Mouse (Mus musculus) MEL (cell line): ENCODE data around the gene Dydc2. TPM values are rescaled to one million over a fixed set of nuclear protein-coding genes. Genes with fewer than 3 reads are reported as not detected.

Experiments used
- DNase-seq: peaks from one replicate; pipeline ENCODE4 v3.0.0; 2011; ENCODE audit warnings: low read depth, low spot score
- H3K27ac ChIP-seq: 2 replicates; pipeline ENCODE4 v1.5.1; 2012; ENCODE audit warnings: low read depth, mild to moderate bottlenecking, control low read depth, low read length, moderate library complexity; ENCODE audit not compliant: control insufficient read depth
- H3K27me3 ChIP-seq, 2 experiments: fragments of 150-350 bp in 1 of 2; sonication (generic) in 1 of 2; 2 replicates each; pipeline ENCODE4 v1.6.1; 2012; ENCODE audit warnings: low read length in 2 of 2, mild to moderate bottlenecking in 2 of 2, improper control_type of control experiment in 1 of 2, moderate library complexity in 1 of 2; ENCODE audit not compliant: insufficient read depth in 2 of 2, control insufficient read depth in 1 of 2
- H3K36me3 ChIP-seq, 2 experiments: 2 replicates each; pipeline ENCODE4 v1.6.1; 2012 to 2014; ENCODE audit warnings: low read length in 2 of 2, improper control_type of control experiment in 1 of 2, inconsistent platforms in 1 of 2, mild to moderate bottlenecking in 1 of 2; ENCODE audit not compliant: insufficient read depth in 2 of 2, control insufficient read depth in 1 of 2
- H3K4me1 ChIP-seq, 2 experiments: fragments of 150-350 bp in 1 of 2; sonication (generic) in 1 of 2; 2 replicates each; pipeline ENCODE4 v1.6.1; 2012; ENCODE audit warnings: low read length in 2 of 2, improper control_type of control experiment in 1 of 2, mild to moderate bottlenecking in 1 of 2; ENCODE audit not compliant: insufficient read depth in 2 of 2, control insufficient read depth in 1 of 2
- H3K4me3 ChIP-seq, 2 experiments: fragments of 150-350 bp in 1 of 2; sonication (generic) in 1 of 2; 2 replicates each; pipeline ENCODE4 v1.5.1; 2012; ENCODE audit warnings: low read depth in 2 of 2, low read length in 2 of 2, mild to moderate bottlenecking in 2 of 2, moderate library complexity in 2 of 2, control low read depth in 1 of 2, improper control_type of control experiment in 1 of 2; ENCODE audit not compliant: control insufficient read depth in 1 of 2, insufficient read depth in 1 of 2
- H3K79me2 ChIP-seq: 2 replicates; pipeline ENCODE4 v1.6.1; 2012; ENCODE audit warnings: mild to moderate bottlenecking, low read length, moderate library complexity; ENCODE audit not compliant: control insufficient read depth, poor library complexity, insufficient read depth
- H3K9ac ChIP-seq: 2 replicates; pipeline ENCODE4 v1.6.1; 2012; ENCODE audit warnings: low read depth, mild to moderate bottlenecking, control low read depth, low read length, moderate library complexity; ENCODE audit not compliant: control insufficient read depth, poor library complexity, severe bottlenecking
- H3K9me3 ChIP-seq: fragments of 150-350 bp; sonication (generic); replicated peaks from 2 replicates; pipeline ENCODE4 v1.6.1; 2012; ENCODE audit warnings: mild to moderate bottlenecking, low read length, improper control_type of control experiment, moderate library complexity; ENCODE audit not compliant: insufficient read depth
- CTCF ChIP-seq, 3 experiments: IDR thresholded peaks in 2 of 3; conservative IDR thresholded peaks in 1 of 3; 2 replicates each; pipeline ENCODE4 v1.5.1; 2011 to 2012; ENCODE audit warnings: low read length in 3 of 3, low read depth in 2 of 3, mild to moderate bottlenecking in 2 of 3, improper control_type of control experiment in 1 of 3, inconsistent platforms in 1 of 3, mixed read lengths in 1 of 3, moderate library complexity in 1 of 3; ENCODE audit not compliant: control insufficient read depth in 1 of 3, insufficient read depth in 1 of 3, poor library complexity in 1 of 3, severe bottlenecking in 1 of 3
- EP300 ChIP-seq, 2 experiments: IDR thresholded peaks; 2 replicates each; pipeline ENCODE4 v1.6.1; 2011; ENCODE audit warnings: improper control_type of control experiment in 2 of 2, low read length in 2 of 2, low read depth in 1 of 2, mild to moderate bottlenecking in 1 of 2
- ETS1 ChIP-seq: IDR thresholded peaks from 2 replicates; pipeline ENCODE4 v1.6.1; 2012; ENCODE audit warnings: low read depth, mild to moderate bottlenecking, inconsistent platforms, low read length, improper control_type of control experiment, moderate library complexity
- GATA1 ChIP-seq: IDR thresholded peaks from 2 replicates; pipeline ENCODE4 v1.6.1; 2011; ENCODE audit warnings: low read depth, low read length, improper control_type of control experiment
- HCFC1 ChIP-seq: IDR thresholded peaks from 2 replicates; pipeline ENCODE4 v1.6.1; 2012; ENCODE audit warnings: low read depth, mild to moderate bottlenecking, inconsistent platforms, low read length, improper control_type of control experiment, moderate library complexity
- JUND ChIP-seq: IDR thresholded peaks from 2 replicates; pipeline ENCODE4 v1.6.1; 2011; ENCODE audit warnings: low read depth, mild to moderate bottlenecking, improper control_type of control experiment, low read length
- KAT2A ChIP-seq: conservative IDR thresholded peaks from 2 replicates; pipeline ENCODE4 v1.6.1; 2012; ENCODE audit warnings: low read depth, low read length, improper control_type of control experiment, inconsistent platforms
- MEF2A ChIP-seq: IDR thresholded peaks from 2 replicates; pipeline ENCODE4 v1.6.1; 2014; ENCODE audit warnings: low read depth, mild to moderate bottlenecking, inconsistent platforms, low read length, improper control_type of control experiment; ENCODE audit not compliant: poor library complexity, insufficient replicate concordance, severe bottlenecking; ENCODE audit errors: extremely low read depth
- NELFE ChIP-seq: IDR thresholded peaks from 2 replicates; pipeline ENCODE4 v1.6.1; 2011; ENCODE audit warnings: low read depth, low read length, improper control_type of control experiment
- POLR2A ChIP-seq, 2 experiments: IDR thresholded peaks; 2 replicates each; pipeline ENCODE4 v1.6.1; 2011 to 2012; ENCODE audit warnings: low read length in 2 of 2, mild to moderate bottlenecking in 2 of 2, control low read depth in 1 of 2, improper control_type of control experiment in 1 of 2, low read depth in 1 of 2, moderate library complexity in 1 of 2; ENCODE audit not compliant: control insufficient read depth in 1 of 2, insufficient read depth in 1 of 2, poor library complexity in 1 of 2
- POLR2AphosphoS5 ChIP-seq: IDR thresholded peaks from 2 replicates; pipeline ENCODE4 v1.6.1; 2012; ENCODE audit warnings: low read depth, borderline replicate concordance, mild to moderate bottlenecking, inconsistent platforms, low read length, moderate library complexity, mixed read lengths
- RAD21 ChIP-seq: IDR thresholded peaks from 2 replicates; pipeline ENCODE4 v1.6.1; 2011; ENCODE audit warnings: mild to moderate bottlenecking, low read depth, low read length, improper control_type of control experiment
- RCOR1 ChIP-seq: IDR thresholded peaks from 2 replicates; pipeline ENCODE4 v1.6.1; 2012; ENCODE audit warnings: low read depth, mild to moderate bottlenecking, inconsistent platforms, low read length, improper control_type of control experiment
- SMC3 ChIP-seq: IDR thresholded peaks from 2 replicates; pipeline ENCODE4 v1.6.1; 2011; ENCODE audit warnings: low read depth, low read length, improper control_type of control experiment
- TBP ChIP-seq: IDR thresholded peaks from 2 replicates; pipeline ENCODE4 v1.8.0; 2011; ENCODE audit warnings: low read depth, low read length, improper control_type of control experiment
- TCF12 ChIP-seq: IDR thresholded peaks from 2 replicates; pipeline ENCODE4 v1.6.1; 2014; ENCODE audit warnings: low read depth, mild to moderate bottlenecking, inconsistent platforms, low read length, improper control_type of control experiment, moderate library complexity
- UBTF ChIP-seq: IDR thresholded peaks from 2 replicates; pipeline ENCODE4 v1.6.1; 2012; ENCODE audit warnings: low read depth, mild to moderate bottlenecking, inconsistent platforms, low read length, improper control_type of control experiment, moderate library complexity, borderline replicate concordance; ENCODE audit not compliant: insufficient read depth
- ZC3H11A ChIP-seq: IDR thresholded peaks from 2 replicates; pipeline ENCODE4 v1.6.1; 2012; ENCODE audit warnings: low read depth, mild to moderate bottlenecking, inconsistent platforms, low read length, improper control_type of control experiment
- ZKSCAN1 ChIP-seq: IDR thresholded peaks from 2 replicates; pipeline ENCODE4 v1.6.1; 2012; ENCODE audit warnings: low read depth, mild to moderate bottlenecking, inconsistent platforms, low read length, improper control_type of control experiment, moderate library complexity
- ZMIZ1 ChIP-seq: IDR thresholded peaks from 2 replicates; pipeline ENCODE4 v1.6.1; 2012; ENCODE audit warnings: low read depth, mild to moderate bottlenecking, inconsistent platforms, low read length, improper control_type of control experiment, moderate library complexity
- ZNF384 ChIP-seq: IDR thresholded peaks from 2 replicates; pipeline ENCODE4 v1.6.1; 2012; ENCODE audit warnings: low read depth, mild to moderate bottlenecking, inconsistent platforms, low read length, improper control_type of control experiment
- polyA plus RNA-seq, 2 experiments: library from polyadenylated mRNA; stranded (reverse) in 1 of 2; unstranded in 1 of 2; fragments of >175 nt in 1 of 2; fragments of >200 nt in 1 of 2; gene quantifications; 2 replicates each; pipeline versions ENCODE4 v1.2.1 to v1.2.4; 2012; ENCODE audit warnings: low replicate concordance in 2 of 2, low read depth in 1 of 2; ENCODE audit not compliant: insufficient read length in 2 of 2, insufficient read depth in 1 of 2, missing spikeins in 1 of 2
- total RNA-seq: library from RNA; depleted of rRNA; stranded (reverse); fragments of 300-350 nt; gene quantifications from 2 replicates; pipeline ENCODE4 v1.2.3, GENCODE M21; 2012

Dydc2 gene
- total and polyA plus RNA-seq, 3 experiments, result not detected

DNA sequence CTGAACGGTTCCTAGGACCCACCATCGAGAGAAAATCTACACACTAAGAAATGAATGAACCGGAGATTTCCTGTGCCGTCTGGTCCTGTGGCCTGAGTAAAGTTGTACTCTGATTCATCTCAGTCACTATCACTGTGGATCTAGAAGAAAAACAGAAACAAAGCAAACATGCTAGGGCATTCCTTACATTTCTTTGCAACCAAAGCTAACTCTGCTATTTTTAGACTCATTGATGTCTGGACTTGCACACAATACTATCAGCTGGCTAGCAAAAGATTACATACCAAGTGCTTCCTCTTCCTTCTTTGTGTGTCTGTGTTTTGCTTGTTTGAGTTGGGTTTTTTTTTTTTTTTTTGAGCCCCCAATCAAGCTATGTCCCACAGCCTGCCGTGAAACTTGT lies 51.5 kb downstream of the Dydc2 start:
- H3K79me2 ChIP-seq, result peaks cover 3% of the 10 kb centered on the region; the same call in 1 of the 2 replicates
- H3K27ac ChIP-seq, result no peak overlapping the region
- no peaks in the 10 kb centered on the region for H3K27me3 ChIP-seq
- no peak overlapping the region for H3K9ac ChIP-seq
- H3K36me3 ChIP-seq, result peaks cover 0 to 14% of the 10 kb centered on the region in 2 experiments; a peak in 2 of 4 replicates
- peaks cover 2 to 18% of the 10 kb centered on the region in 2 experiments; a peak in 3 of 4 replicates for H3K4me1 ChIP-seq
- TF ChIP-seq ZNF384 (peak; percentile 88), ETS1 (peak; percentile 93), EP300 (IDR thresholded peaks at IDR 0.05; ENCODE audit: low read depth in 1 of 2, low read length in 2 of 2) (peak in 1 of 2 experiments; percentile 30; a peak in 2 of 4 replicates), NELFE (no peak), MEF2A (peak; percentile 87), GATA1 (peak; percentile 65), ZC3H11A (no peak)
- no peak overlapping the region for H3K4me3 ChIP-seq
- DNase-seq, result peak; percentile 38
- H3K9me3 ChIP-seq, result no peaks in the 10 kb centered on the region

GRCm38 (mm10) chr14:41014701-41015240 lies 54.2 kb downstream of the Dydc2 start:
- Histone ChIP-seq H3K9ac (no peak overlapping the region), H3K4me1 (peaks cover 2 to 18% of the 10 kb centered on the region in 2 experiments; a peak in 3 of 4 replicates), H3K27ac (no peak overlapping the region), H3K79me2 (peaks cover 3% of the 10 kb centered on the region; the same call in 1 of the 2 replicates), H3K27me3 (no peaks in the 10 kb centered on the region), H3K9me3 (no peaks in the 10 kb centered on the region), H3K4me3 (no peak overlapping the region), H3K36me3 (peaks cover 0 to 14% of the 10 kb centered on the region in 2 experiments; a peak in 2 of 4 replicates)
- DNase-seq, result peak; percentile 28
- no peak for TF ChIP-seq RCOR1
- TF ChIP-seq RAD21, result no peak

GRCm38 (mm10) chr14:41013630-41014613 lies 55.1 kb downstream of the Dydc2 start, which contains the start of gene Fam213a:
Gene Fam213a, minus strand, starts transcription at chr14:41013788.
- Histone ChIP-seq H3K9me3 (no peaks in the 10 kb centered on the region), H3K4me1 (peaks cover 2 to 18% of the 10 kb centered on the region in 2 experiments; a peak in 3 of 4 replicates), H3K79me2 (peaks cover 3% of the 10 kb centered on the region; the same call in 1 of the 2 replicates), H3K36me3 (peaks cover 0 to 14% of the 10 kb centered on the region in 2 experiments; a peak in 2 of 4 replicates), H3K27me3 (no peaks in the 10 kb centered on the region), H3K4me3 (peak within 1 kb of the TSS; percentile 85 to 96), H3K27ac (peak within 1 kb of the TSS; percentile 46; the same call in 1 of the 2 replicates), H3K9ac (peak within 1 kb of the TSS; percentile 83)
- DNase-seq, result peak; percentile 93
- no peak for TF ChIP-seq SMC3
- no peak for TF ChIP-seq ZC3H11A
- no peak for TF ChIP-seq TBP
- TF ChIP-seq KAT2A, result no peak
- TF ChIP-seq ZKSCAN1, result no peak
- no peak for TF ChIP-seq HCFC1
- no peak for TF ChIP-seq CTCF (IDR thresholded peaks at IDR 0.05 in 2 of 3, conservative IDR thresholded peaks at IDR 0.05 in 1 of 3; ENCODE audit: control insufficient read depth in 1 of 3, insufficient read depth in 1 of 3, low read depth in 2 of 3, low read length in 3 of 3, poor library complexity in 1 of 3, severe bottlenecking in 1 of 3)
- no peak for TF ChIP-seq JUND
- TF ChIP-seq POLR2AphosphoS5, result no peak
- TF ChIP-seq UBTF, result no peak
- TF ChIP-seq RCOR1, result no peak
- TF ChIP-seq EP300 (IDR thresholded peaks at IDR 0.05; ENCODE audit: low read depth in 1 of 2, low read length in 2 of 2), result no peak
- TF ChIP-seq ZMIZ1, result peak; percentile 40; the same call in 1 of the 2 replicates
- no peak for TF ChIP-seq MEF2A
- peak; percentile 52; the same call in 1 of the 2 replicates for TF ChIP-seq TCF12
- peak; percentile 76 to 81 for TF ChIP-seq POLR2A (IDR thresholded peaks at IDR 0.05; ENCODE audit: control insufficient read depth in 1 of 2, insufficient read depth in 1 of 2, low read depth in 1 of 2, low read length in 2 of 2, poor library complexity in 1 of 2)
